Mouse (Mus musculus) spleen, embryonic (tissue): ENCODE results near the gene Slc38a10.

Experiments used
- CTCF ChIA-PET: fragments of 350-600 bp; sonication (Branson Sonifier 250); formaldehyde crosslinking; loops from one replicate; lab custom pipeline; 2022; lab: Charles Lee

Gene Slc38a10

GRCm38 (mm10) chr11:120107026-120107425 is 44.1 kb downstream of the Slc38a10 start:
- CTCF ChIA-PET = no interaction called here

GRCm38 (mm10) chr11:120103431-120103997 is 47.6 kb downstream of the Slc38a10 start:
- CTCF ChIA-PET = no interaction called here

- CTCF ChIA-PET = no interaction called here
Measured at GRCm38 (mm10) chr11:120101036-120101435, 50.1 kb downstream of the Slc38a10 start.

- CTCF ChIA-PET = interaction anchor here (0.6 kb wide), 2 partner anchors 909 to 969 kb away, joined by 3 read pairs; no protein-coding TSS in a partner anchor
Measured at GRCm38 (mm10) chr11:120098588-120099511, 52.3 kb downstream of the Slc38a10 start, which contains the start of the genes Tepsin and Ndufaf8. Tepsin (minus strand) TSS chr11:120098731. Ndufaf8 (plus strand) TSS chr11:120098928.

GRCm38 (mm10) chr11:120092817-120093591 is 58.1 kb downstream of the Slc38a10 start:
- CTCF ChIA-PET = no interaction called here

GRCm38 (mm10) chr11:120090661-120091060 is 60.5 kb downstream of the Slc38a10 start:
- CTCF ChIA-PET = no interaction called here

- CTCF ChIA-PET = no interaction called here
Measured at GRCm38 (mm10) chr11:120086702-120087152, 64.4 kb downstream of the Slc38a10 start, which contains the start of gene Cep131. Cep131 (minus strand) TSS chr11:120086827.

- CTCF ChIA-PET = no interaction called here
Measured at GRCm38 (mm10) chr11:120085891-120086627, 65.1 kb downstream of the Slc38a10 start.

GRCm38 (mm10) chr11:120080282-120080681 is 70.9 kb downstream of the Slc38a10 start:
- CTCF ChIA-PET = no interaction called here

- CTCF ChIA-PET = no interaction called here
Measured at GRCm38 (mm10) chr11:120076191-120076590, 75.0 kb downstream of the Slc38a10 start.

- CTCF ChIA-PET = no interaction called here
Measured at GRCm38 (mm10) chr11:120072986-120073647, 78.0 kb downstream of the Slc38a10 start.

GRCm38 (mm10) chr11:120071731-120072320 is 79.3 kb downstream of the Slc38a10 start:
- CTCF ChIA-PET = no interaction called here

GRCm38 (mm10) chr11:120071065-120071464 is 80.1 kb downstream of the Slc38a10 start:
- CTCF ChIA-PET = no interaction called here

- CTCF ChIA-PET = no interaction called here
Measured at GRCm38 (mm10) chr11:120070286-120070930, 80.7 kb downstream of the Slc38a10 start.

- CTCF ChIA-PET = no interaction called here
Measured at GRCm38 (mm10) chr11:120069261-120069660, 81.9 kb downstream of the Slc38a10 start.

GRCm38 (mm10) chr11:120067834-120068233 is 83.3 kb downstream of the Slc38a10 start:
- CTCF ChIA-PET = no interaction called here

GRCm38 (mm10) chr11:120065291-120065690 is 85.9 kb downstream of the Slc38a10 start:
- CTCF ChIA-PET = no interaction called here

GRCm38 (mm10) chr11:120064668-120065040 is 86.5 kb downstream of the Slc38a10 start:
- CTCF ChIA-PET = no interaction called here

GRCm38 (mm10) chr11:120064006-120064667 is 87.0 kb downstream of the Slc38a10 start:
- CTCF ChIA-PET = no interaction called here
